Mouse (Mus musculus): Measurements from ENCODE around the gene Aven. TPM values are rescaled to one million over a fixed set of nuclear protein-coding genes. Genes with fewer than 3 reads are reported as not detected.

Gene Aven
- total RNA-seq, 2 experiments from 2014 or later: 9.4 to 10.8 TPM

- intact Hi-C loops (cut with DNase I): no loop called here
Observed at GRCm38 (mm10) chr2:112482533-112483333, 10.0 kb upstream of the Aven start.

GRCm38 (mm10) chr2:112483334-112483651 is 9.5 kb upstream of the Aven start:
- intact Hi-C loops (cut with DNase I): no loop called here
- DNase-seq (ENCODE audit: low spot score in 2 of 2): no peak

More at GRCm38 (mm10) chr2:112482533-112483333, 10.0 kb upstream of the Aven start:
- peak in 1 of 2 experiments; percentile 49 for DNase-seq (ENCODE audit: low spot score in 2 of 2)

GRCm38 (mm10) chr2:112484886-112485285 is 7.9 kb upstream of the Aven start:
- intact Hi-C loops (cut with DNase I): no loop called here
- DNase-seq (ENCODE audit: low spot score in 2 of 2): no peak

- intact Hi-C loops (cut with DNase I): no loop called here
- DNase-seq (ENCODE audit: low spot score in 2 of 2): no peak
Observed at GRCm38 (mm10) chr2:112490483-112491196, 2.1 kb upstream of the Aven start.

GRCm38 (mm10) chr2:112491629-112492028 is 1.1 kb upstream of the Aven start:
- intact Hi-C loops (cut with DNase I): no loop called here
- DNase-seq (ENCODE audit: low spot score in 2 of 2): no peak

GRCm38 (mm10) chr2:112492431-112492855 is 321 bp upstream of the Aven start:
- intact Hi-C loops (cut with DNase I): no loop called here
- DNase-seq (ENCODE audit: low spot score in 2 of 2): no peak

- intact Hi-C loops (cut with DNase I): no loop called here
- no peak for DNase-seq (ENCODE audit: low spot score in 2 of 2)
Observed at GRCm38 (mm10) chr2:112493539-112494260, 936 bp downstream of the Aven start.

- intact Hi-C loops (cut with DNase I): no loop called here
- DNase-seq (ENCODE audit: low spot score in 2 of 2): no peak
Observed at GRCm38 (mm10) chr2:112497851-112498250, 5.1 kb downstream of the Aven start.

- peak; percentile 78 to 83 for DNase-seq (ENCODE audit: low spot score in 2 of 2)
- intact Hi-C loops (cut with DNase I): loop anchor here (5.0 to 10.0 kb wide), 2 partner anchors 266 to 804 kb away; no protein-coding TSS in a partner anchor
Observed at GRCm38 (mm10) chr2:112501209-112501608, 8.4 kb downstream of the Aven start.

- intact Hi-C loops (cut with DNase I): loop anchor here (5.0 to 10.0 kb wide), 2 partner anchors 263 to 801 kb away; no protein-coding TSS in a partner anchor
- DNase-seq (ENCODE audit: low spot score in 2 of 2): no peak
Observed at GRCm38 (mm10) chr2:112503978-112504377, 11.2 kb downstream of the Aven start.

GRCm38 (mm10) chr2:112506841-112507435 is 14.2 kb downstream of the Aven start:
- no peak for DNase-seq (ENCODE audit: low spot score in 2 of 2)
- intact Hi-C loops (cut with DNase I): loop anchor here (10.0 kb wide), 1 partner anchor 798 kb away; no protein-coding TSS in a partner anchor

- DNase-seq (ENCODE audit: low spot score in 2 of 2): no peak
- intact Hi-C loops (cut with DNase I): loop anchor here (10.0 kb wide), 1 partner anchor 797 kb away; no protein-coding TSS in a partner anchor
Observed at GRCm38 (mm10) chr2:112507444-112507843, 14.7 kb downstream of the Aven start.

GRCm38 (mm10) chr2:112510140-112510539 is 17.4 kb downstream of the Aven start:
- DNase-seq (ENCODE audit: low spot score in 2 of 2): no peak
- intact Hi-C loops (cut with DNase I): no loop called here

- intact Hi-C loops (cut with DNase I): no loop called here
- no peak for DNase-seq (ENCODE audit: low spot score in 2 of 2)
Observed at GRCm38 (mm10) chr2:112513036-112513435, 20.3 kb downstream of the Aven start.

- DNase-seq (ENCODE audit: low spot score in 2 of 2): no peak
Observed at GRCm38 (mm10) chr2:112516728-112517127, 24.0 kb downstream of the Aven start.

GRCm38 (mm10) chr2:112517218-112517617 is 24.5 kb downstream of the Aven start:
- intact Hi-C loops (cut with DNase I): no loop called here

More at GRCm38 (mm10) chr2:112516728-112517127, 24.0 kb downstream of the Aven start:
- intact Hi-C loops (cut with DNase I): no loop called here

GRCm38 (mm10) chr2:112518541-112518940 is 25.8 kb downstream of the Aven start:
- no peak for DNase-seq (ENCODE audit: low spot score in 2 of 2)
- intact Hi-C loops (cut with DNase I): no loop called here

More at GRCm38 (mm10) chr2:112517218-112517617, 24.5 kb downstream of the Aven start:
- DNase-seq (ENCODE audit: low spot score in 2 of 2): no peak

GRCm38 (mm10) chr2:112520526-112521482 is 28.0 kb downstream of the Aven start:
- intact Hi-C loops (cut with DNase I): no loop called here

More at GRCm38 (mm10) chr2:112520526-112521482, 28.0 kb downstream of the Aven start:
- DNase-seq (ENCODE audit: low spot score in 2 of 2): no peak

All from left cerebral cortex, postnatal 14 days (tissue).